Mouse (Mus musculus) heart, postnatal 0 days (tissue): ENCODE measurements around the gene Slc34a3. TPM values are rescaled to one million over a fixed set of nuclear protein-coding genes. Genes with fewer than 3 reads are reported as not detected.

Experiments
- ATAC-seq: fragments of 200-750 bp; cut with Nextera tagmentation; 2 replicates; pipeline ENCODE4 v1.8.0; 2017; ENCODE audit warnings: low read depth, moderate number of reproducible peaks, moderate library complexity; ENCODE audit not compliant: insufficient read depth
- DNase-seq: peaks from one replicate; pipeline ENCODE4 v3.0.0-alpha.2; 2016; ENCODE audit warnings: low spot score
- H3K27ac ChIP-seq: fragments of 300-500 bp; sonication (generic); 2 replicates; pipeline ENCODE4 v1.5.1; 2014; ENCODE audit warnings: low read depth, mild to moderate bottlenecking
- H3K27me3 ChIP-seq: fragments of 300-500 bp; sonication (generic); 2 replicates; pipeline ENCODE4 v1.6.1; 2014; ENCODE audit warnings: low read length, mixed read lengths; ENCODE audit not compliant: control insufficient read depth, insufficient read depth
- H3K36me3 ChIP-seq: fragments of 300-500 bp; sonication (generic); replicated peaks from 2 replicates; pipeline ENCODE4 v1.6.1; 2014; ENCODE audit warnings: low read length, mixed read lengths; ENCODE audit not compliant: control insufficient read depth, insufficient read depth
- H3K4me1 ChIP-seq: fragments of 300-500 bp; sonication (generic); 2 replicates; pipeline ENCODE4 v1.6.1; 2014; ENCODE audit warnings: antibody characterized with exemption; ENCODE audit not compliant: control insufficient read depth, insufficient read depth
- H3K4me2 ChIP-seq: fragments of 300-500 bp; sonication (generic); 2 replicates; pipeline ENCODE4 v1.6.1; 2014; ENCODE audit warnings: low read depth, mild to moderate bottlenecking, low read length, moderate library complexity
- H3K4me3 ChIP-seq: fragments of 300-500 bp; sonication (generic); 2 replicates; pipeline ENCODE4 v1.5.1; 2014; ENCODE audit warnings: low read depth, low read length
- H3K9ac ChIP-seq: fragments of 300-500 bp; sonication (generic); replicated peaks from 2 replicates; pipeline ENCODE4 v1.6.1; 2014; ENCODE audit warnings: low read depth, low read length, mixed read lengths
- H3K9me3 ChIP-seq: fragments of 300-500 bp; sonication (generic); replicated peaks from 2 replicates; pipeline ENCODE4 v1.6.1; 2016; ENCODE audit warnings: low read length; ENCODE audit not compliant: control insufficient read depth
- CTCF ChIP-seq: IDR thresholded peaks from 2 replicates; pipeline ENCODE4 v1.5.1; 2016; ENCODE audit warnings: antibody characterized with exemption, control low read depth, low read depth
- EP300 ChIP-seq: IDR thresholded peaks from 2 replicates; pipeline ENCODE4 v1.6.1; 2016; ENCODE audit warnings: antibody characterized with exemption, low read depth
- WGBS: fragments of 180-500 bp; shearing (Covaris S2); extraction: QIAGEN DNeasy Blood & Tissue Kit; methylation state at CpG from one replicate; pipeline ENCODE4 v1.1.7; 2014; 5-methylcytosine and 5-hydroxymethylcytosine counted together
- polyA plus RNA-seq: library from polyadenylated mRNA; unstranded; fragments of >200 nt; fragmentation: Nextera tagmentation; extraction: Ambion mirVana; gene quantifications from 2 replicates; pipeline ENCODE4 v1.2.1, GENCODE M21; 2015
- total RNA-seq: library from RNA; depleted of rRNA; stranded (reverse); fragments of >200 nt; gene quantifications from 2 replicates; pipeline ENCODE4 v1.2.3, GENCODE M21; 2014; ENCODE audit warnings: low replicate concordance

Slc34a3 gene
- total and polyA plus RNA-seq, 2 experiments from 2014 or later, result not detected

DNA sequence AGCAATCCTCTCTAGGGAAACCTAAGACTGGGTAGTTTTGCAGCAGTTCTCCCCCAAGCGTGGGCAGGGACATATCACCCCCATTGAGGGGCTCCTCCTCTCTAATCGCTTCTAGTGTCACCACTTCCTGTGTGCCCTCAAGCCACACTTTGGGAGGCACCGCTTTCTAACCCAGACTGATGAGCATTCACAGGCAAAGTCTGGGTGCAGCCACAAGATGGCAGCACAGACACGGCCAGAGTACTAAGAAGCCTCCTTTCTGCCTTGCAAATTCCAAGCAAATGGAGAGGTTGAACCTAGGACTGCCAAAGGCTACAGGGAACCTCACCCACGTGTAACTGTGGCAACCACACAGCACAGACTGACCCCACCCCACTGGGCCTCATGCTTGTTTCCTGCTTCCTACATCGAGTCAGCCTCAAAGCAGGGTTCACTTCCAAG, 40.8 kb downstream of the Slc34a3 start:
- TF ChIP-seq EP300, result no peak
- TF ChIP-seq CTCF, result peak; percentile 95
- H3K4me1 ChIP-seq, result no peaks in the 10 kb centered on the region
- H3K4me2 ChIP-seq, result peak overlapping the region; percentile 30
- H3K9ac ChIP-seq, result no peak overlapping the region
- no peaks in the 10 kb centered on the region for H3K36me3 ChIP-seq
- peak overlapping the region; percentile 46; the same call in 1 of the 2 replicates for H3K27ac ChIP-seq
- DNase-seq (peak; percentile 87), ATAC-seq (peak; percentile 71)
- H3K4me3 ChIP-seq, result no peak overlapping the region
- H3K9me3 ChIP-seq, result no peaks in the 10 kb centered on the region
- peaks cover 5% of the 10 kb centered on the region; the same call in 1 of the 2 replicates for H3K27me3 ChIP-seq
- 2% methylated on average over 6 of the region's 6 CpGs for WGBS

GRCm38 (mm10) chr2:25187841-25188240, 46.3 kb downstream of the Slc34a3 start:
- DNase-seq (no peak), ATAC-seq (no peak)
- H3K4me3 ChIP-seq, result no peak overlapping the region
- no peaks in the 10 kb centered on the region for H3K9me3 ChIP-seq
- no peak overlapping the region for H3K9ac ChIP-seq
- TF ChIP-seq EP300, result no peak
- WGBS, result 82% methylated on average over 6 of the region's 6 CpGs
- H3K36me3 ChIP-seq, result no peaks in the 10 kb centered on the region
- peaks cover 8% of the 10 kb centered on the region for H3K4me1 ChIP-seq
- no peaks in the 10 kb centered on the region for H3K27me3 ChIP-seq
- no peak overlapping the region for H3K4me2 ChIP-seq
- no peak overlapping the region for H3K27ac ChIP-seq

DNA sequence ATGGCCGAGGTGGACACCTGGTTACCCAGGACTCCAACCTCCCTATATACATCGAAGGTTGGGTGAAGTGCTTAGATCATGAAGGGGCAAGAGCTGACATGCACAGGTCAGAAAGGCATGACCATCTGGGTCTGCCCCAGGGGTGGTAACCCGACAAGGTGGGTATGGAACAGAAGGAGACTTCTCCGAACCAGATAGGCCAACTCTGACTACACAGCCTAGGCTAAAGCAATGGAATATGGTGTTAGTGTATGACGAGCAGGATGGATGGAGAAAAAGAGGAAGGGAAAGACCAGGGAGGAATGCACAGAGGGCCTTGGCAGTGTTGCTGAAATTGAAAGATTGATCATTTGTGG, 47.6 kb downstream of the Slc34a3 start:
- H3K4me3 ChIP-seq, result no peak overlapping the region; the same call in 1 of the 2 replicates
- H3K9ac ChIP-seq, result no peak overlapping the region
- DNase-seq (no peak), ATAC-seq (no peak)
- peaks cover 8% of the 10 kb centered on the region for H3K4me1 ChIP-seq
- no peaks in the 10 kb centered on the region for H3K36me3 ChIP-seq
- no peaks in the 10 kb centered on the region for H3K27me3 ChIP-seq
- TF ChIP-seq EP300, result no peak
- TF ChIP-seq CTCF, result no peak
- no peak overlapping the region for H3K27ac ChIP-seq
- H3K9me3 ChIP-seq, result no peaks in the 10 kb centered on the region
- H3K4me2 ChIP-seq, result peak overlapping the region; percentile 76
- 40% methylated on average over 5 of the region's 5 CpGs for WGBS

DNA sequence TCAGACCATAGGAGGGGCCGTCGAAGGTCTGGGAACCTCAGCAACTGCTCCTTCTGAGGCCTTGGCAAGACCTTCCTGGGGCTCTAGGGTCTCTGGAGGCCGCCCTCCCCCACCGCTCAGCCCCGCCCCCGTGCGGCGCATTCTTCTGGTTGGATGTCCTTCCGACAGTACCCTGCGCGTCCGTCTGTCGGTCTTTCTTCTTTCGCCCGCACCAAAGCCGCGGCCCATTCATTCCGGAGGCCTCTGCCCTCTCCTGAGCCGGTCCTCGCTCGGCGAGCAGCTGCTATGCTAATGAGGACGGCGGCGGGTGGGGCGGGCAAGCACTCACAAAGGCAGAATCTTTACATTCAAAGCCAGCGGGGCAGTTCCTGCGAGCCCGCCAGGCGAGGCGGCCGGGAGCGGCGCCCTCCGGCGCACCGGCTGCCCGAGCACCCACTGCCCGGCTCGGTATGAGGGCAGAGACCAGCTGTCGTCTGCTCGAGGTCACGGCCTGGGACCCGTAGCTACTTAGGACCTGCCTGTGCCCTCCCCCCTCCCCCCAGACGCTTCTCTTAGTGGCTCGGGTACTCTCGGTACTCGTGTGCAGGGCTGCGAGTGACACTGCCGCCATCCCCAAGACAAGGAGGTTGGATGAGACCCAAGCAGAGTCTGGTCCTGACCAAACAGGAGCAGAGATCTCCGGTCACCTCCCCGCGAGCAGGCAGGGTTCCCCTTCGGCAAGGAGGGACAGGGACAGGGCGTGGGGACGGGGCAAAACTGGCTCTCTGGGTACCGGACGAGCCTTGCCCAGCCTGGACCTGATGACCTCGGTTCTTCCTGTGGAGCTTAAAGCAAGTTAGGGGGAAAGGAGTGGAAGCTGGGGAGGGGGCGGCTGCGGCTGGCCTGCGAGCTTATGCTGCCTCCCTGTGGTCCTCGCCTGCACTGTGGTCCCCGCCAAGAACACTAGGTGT, 48.3 kb downstream of the Slc34a3 start:
- Histone ChIP-seq H3K27me3 (no peaks in the 10 kb centered on the region), H3K4me3 (peak overlapping the region; percentile 47), H3K4me2 (peak overlapping the region; percentile 76), H3K27ac (peak overlapping the region; percentile 63), H3K4me1 (peaks cover 11% of the 10 kb centered on the region), H3K36me3 (no peaks in the 10 kb centered on the region), H3K9ac (peak overlapping the region; percentile 52), H3K9me3 (no peaks in the 10 kb centered on the region)
- 2% methylated on average over 63 of the region's 64 CpGs for WGBS
- DNase-seq (peak; percentile 45), ATAC-seq (peak; percentile 34)
- TF ChIP-seq EP300, result 0 out of 2 replicates have a peak, but pooled peaks have one; percentile 18
- peak; percentile 59 for TF ChIP-seq CTCF

DNA sequence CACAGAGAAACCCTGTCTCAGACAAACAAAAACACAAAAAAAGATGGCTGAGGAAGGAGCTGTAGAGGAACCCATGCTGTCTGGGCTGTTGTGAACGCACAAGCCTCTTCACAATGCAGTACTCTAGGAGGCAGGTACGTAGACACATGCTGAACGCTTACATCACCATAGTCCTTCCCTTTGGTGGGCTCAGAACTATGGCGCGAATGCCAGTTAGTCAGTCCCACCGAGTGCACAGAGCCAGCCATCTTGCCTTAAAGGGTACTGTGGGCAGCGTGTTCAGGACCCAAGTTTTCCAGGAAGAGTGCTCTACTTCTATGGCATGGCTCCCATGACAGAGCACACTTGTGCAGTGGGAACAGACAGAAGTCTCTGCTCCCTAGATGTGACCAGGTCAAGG, 49.7 kb downstream of the Slc34a3 start:
- H3K27me3 ChIP-seq, result 0 out of 2 replicates have a peak, but pooled peaks cover 6% of the 10 kb centered on the region
- 92% methylated on average over 7 of the region's 7 CpGs for WGBS
- no peak overlapping the region for H3K4me2 ChIP-seq
- TF ChIP-seq CTCF (no peak), EP300 (no peak)
- no peaks in the 10 kb centered on the region for H3K9me3 ChIP-seq
- no peak overlapping the region for H3K27ac ChIP-seq
- no peak overlapping the region for H3K9ac ChIP-seq
- ATAC-seq (no peak), DNase-seq (no peak)
- no peaks in the 10 kb centered on the region for H3K36me3 ChIP-seq
- no peak overlapping the region for H3K4me3 ChIP-seq
- H3K4me1 ChIP-seq, result peaks cover 11% of the 10 kb centered on the region
